Mouse (Mus musculus): ENCODE measurements around the gene Zfp715. TPM values are rescaled to one million over a fixed set of nuclear protein-coding genes. Genes with fewer than 3 reads are reported as not detected.

Gene Zfp715
- 69.0 TPM for polyA plus RNA-seq (2014; fragmentation: Illumina TruSeq; extraction: RNeasy Lipid Tissue Mini Kit (QIAGEN cat#74804); ENCODE audit: low read depth, low replicate concordance)

DNA sequence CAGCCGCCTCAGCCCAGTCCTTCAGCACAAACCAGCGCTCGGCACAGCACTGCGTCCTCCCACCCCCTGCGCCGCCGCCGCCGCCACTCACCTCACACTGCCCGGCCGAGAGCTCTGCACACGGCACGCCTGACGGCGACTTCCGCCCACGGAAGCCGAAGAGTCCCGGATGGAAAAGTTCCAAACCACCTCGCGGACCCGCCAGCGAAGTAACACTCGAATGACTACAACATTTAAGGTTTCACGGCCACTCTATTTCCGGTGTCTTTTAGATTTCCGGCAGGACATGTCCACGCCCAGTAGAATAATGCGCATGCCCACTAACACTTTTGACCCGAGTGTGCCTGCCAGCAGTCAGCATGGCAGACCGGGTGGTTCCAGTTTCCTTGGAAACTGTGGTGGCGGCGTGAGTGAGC is at the start of gene Zfp715:
TSS of gene Zfp715 (minus strand) at position 282 of the 416 bp plus-strand sequence.

DNA sequence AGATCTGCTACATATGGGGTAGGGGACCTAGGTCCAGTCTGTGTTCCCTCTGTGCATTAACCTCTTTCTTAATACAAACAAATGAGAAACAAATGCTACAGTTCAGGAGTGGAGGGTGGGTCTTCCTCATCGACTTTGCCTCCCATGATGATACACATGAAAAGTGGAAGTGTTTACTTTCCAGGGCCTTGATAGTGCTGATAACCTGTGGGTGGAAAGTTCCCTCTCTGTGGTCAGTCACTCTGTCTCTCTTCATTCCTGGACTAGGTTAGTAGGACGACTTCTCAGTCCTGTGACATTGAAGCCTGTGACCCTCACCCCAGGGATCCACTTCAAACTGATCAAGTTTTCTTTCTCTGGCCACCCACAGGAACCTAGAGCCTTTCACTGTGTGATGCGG is 38.1 kb upstream of the Zfp715 start, which contains the start of gene Siglecf:
TSS of gene Siglecf (plus strand) at position 188 of the 400 bp plus-strand sequence.

Other genes starting within 250 kb of the Zfp715 start
- gene Zfp936, start 199.1 kb downstream of the Zfp715 start, polyA plus RNA-seq (2014; fragmentation: Illumina TruSeq; extraction: RNeasy Lipid Tissue Mini Kit (QIAGEN cat#74804); ENCODE audit: low read depth, low replicate concordance): not detected
- not detected for gene Siglecf, start 38.0 kb upstream of the Zfp715 start, polyA plus RNA-seq (2014; fragmentation: Illumina TruSeq; extraction: RNeasy Lipid Tissue Mini Kit (QIAGEN cat#74804); ENCODE audit: low read depth, low replicate concordance)
- 0.17 TPM for gene Siglecg, start 94.9 kb upstream of the Zfp715 start, polyA plus RNA-seq (2014; fragmentation: Illumina TruSeq; extraction: RNeasy Lipid Tissue Mini Kit (QIAGEN cat#74804); ENCODE audit: low read depth, low replicate concordance)
- not detected for gene Lim2, start 114.4 kb upstream of the Zfp715 start, polyA plus RNA-seq (2014; fragmentation: Illumina TruSeq; extraction: RNeasy Lipid Tissue Mini Kit (QIAGEN cat#74804); ENCODE audit: low read depth, low replicate concordance)
- not detected for gene Nkg7, start 123.8 kb upstream of the Zfp715 start, polyA plus RNA-seq (2014; fragmentation: Illumina TruSeq; extraction: RNeasy Lipid Tissue Mini Kit (QIAGEN cat#74804); ENCODE audit: low read depth, low replicate concordance)
- gene Cldnd2, start 127.5 kb upstream of the Zfp715 start, polyA plus RNA-seq (2014; fragmentation: Illumina TruSeq; extraction: RNeasy Lipid Tissue Mini Kit (QIAGEN cat#74804); ENCODE audit: low read depth, low replicate concordance): not detected
- gene Etfb, start 130.8 kb upstream of the Zfp715 start, polyA plus RNA-seq (2014; fragmentation: Illumina TruSeq; extraction: RNeasy Lipid Tissue Mini Kit (QIAGEN cat#74804); ENCODE audit: low read depth, low replicate concordance): 20.5 TPM
- not detected for gene Gm45233, start 130.8 kb upstream of the Zfp715 start, polyA plus RNA-seq (2014; fragmentation: Illumina TruSeq; extraction: RNeasy Lipid Tissue Mini Kit (QIAGEN cat#74804); ENCODE audit: low read depth, low replicate concordance)
- gene Vsig10l, start 149.9 kb upstream of the Zfp715 start, polyA plus RNA-seq (2014; fragmentation: Illumina TruSeq; extraction: RNeasy Lipid Tissue Mini Kit (QIAGEN cat#74804); ENCODE audit: low read depth, low replicate concordance): 0.41 TPM
- gene Iglon5, start 176.8 kb upstream of the Zfp715 start, polyA plus RNA-seq (2014; fragmentation: Illumina TruSeq; extraction: RNeasy Lipid Tissue Mini Kit (QIAGEN cat#74804); ENCODE audit: low read depth, low replicate concordance): not detected
- not detected for gene 4931406B18Rik, start 192.6 kb upstream of the Zfp715 start, polyA plus RNA-seq (2014; fragmentation: Illumina TruSeq; extraction: RNeasy Lipid Tissue Mini Kit (QIAGEN cat#74804); ENCODE audit: low read depth, low replicate concordance)
- 7.9 TPM for gene Cd33, start 231.1 kb upstream of the Zfp715 start, polyA plus RNA-seq (2014; fragmentation: Illumina TruSeq; extraction: RNeasy Lipid Tissue Mini Kit (QIAGEN cat#74804); ENCODE audit: low read depth, low replicate concordance)
- gene Zfp658, start 249.0 kb upstream of the Zfp715 start, polyA plus RNA-seq (2014; fragmentation: Illumina TruSeq; extraction: RNeasy Lipid Tissue Mini Kit (QIAGEN cat#74804); ENCODE audit: low read depth, low replicate concordance): 2.2 TPM